Mouse (Mus musculus): Measurements from ENCODE around the gene Musk.

GRCm38 (mm10) chr4:58417319-58417718 is 131.6 kb downstream of the Musk start:
- TF ChIP-seq CTCF (IDR thresholded peaks at IDR 0.05; ENCODE audit: low read depth) (no peak), EP300 (IDR thresholded peaks at IDR 0.05; ENCODE audit: low read depth) (no peak)
